Mouse (Mus musculus) left cerebral cortex, adult 6 months (tissue): ENCODE measurements around the gene Cts3. TPM values are rescaled to one million over a fixed set of nuclear protein-coding genes. Genes with fewer than 3 reads are reported as not detected.

ENCODE experiments used
- long read RNA-seq, 2 experiments: library from polyadenylated mRNA; unstranded; transcript quantifications; one replicate each; pipeline ENCODE4 v2.0.0; 2019 to 2020
- polyA plus RNA-seq: library from polyadenylated mRNA; unstranded; fragments of <200 nt; fragmentation: Nextera tagmentation; gene quantifications from 2 replicates; pipeline ENCODE4 v1.2.3, GENCODE M21; 2021

The Cts3 gene
- not detected in 2 replicates for polyA plus RNA-seq
- long read RNA-seq, experiment 1: 0 reads
- long read RNA-seq, experiment 2: 0 reads

GRCm38 (mm10) chr13:61570027-61570426 is at the start of gene Cts3:
Cts3 (minus strand) TSS chr13:61570127.

GRCm38 (mm10) chr13:61568074-61568473 is 1.9 kb downstream of the Cts3 start, which contains the start of gene Gm49352:
Gm49352 (minus strand) TSS chr13:61568174.

GRCm38 (mm10) chr13:61541631-61542030 is 28.3 kb downstream of the Cts3 start, which contains the start of gene Ctsm:
Ctsm (minus strand) TSS chr13:61541839.

Other genes starting within 250 kb of the Cts3 start
- gene Cts7, start 211.9 kb downstream of the Cts3 start, polyA plus RNA-seq: not detected in 2 replicates
- not detected in 2 replicates for gene Ctsm, start 28.3 kb downstream of the Cts3 start, polyA plus RNA-seq
- gene Gm49352, start 2.0 kb downstream of the Cts3 start, polyA plus RNA-seq: not detected in 2 replicates